Mouse (Mus musculus) neutrophil, adult 5-6 weeks (primary cell): ENCODE measurements at regions not wholly inside any gene's neighbourhood (a gene's known extent, or its start where the extent isn't known, plus 50 kb on each side); places are given as distances from the start of the nearest gene placed in this dataset.
A peak's percentile ranks its signal among the peaks of the same experiment; 100 is the strongest.

ENCODE experiments used
- ATAC-seq: fragments of 151-379, 151-347 bp; 2 replicates; pipeline ENCODE4 v1.8.0; 2017; ENCODE audit warnings: mild to moderate bottlenecking, moderate TSS enrichment; ENCODE audit not compliant: insufficient number of reproducible peaks, poor library complexity, low FRiP score, severe bottlenecking; ENCODE audit errors: extremely low read depth

DNA sequence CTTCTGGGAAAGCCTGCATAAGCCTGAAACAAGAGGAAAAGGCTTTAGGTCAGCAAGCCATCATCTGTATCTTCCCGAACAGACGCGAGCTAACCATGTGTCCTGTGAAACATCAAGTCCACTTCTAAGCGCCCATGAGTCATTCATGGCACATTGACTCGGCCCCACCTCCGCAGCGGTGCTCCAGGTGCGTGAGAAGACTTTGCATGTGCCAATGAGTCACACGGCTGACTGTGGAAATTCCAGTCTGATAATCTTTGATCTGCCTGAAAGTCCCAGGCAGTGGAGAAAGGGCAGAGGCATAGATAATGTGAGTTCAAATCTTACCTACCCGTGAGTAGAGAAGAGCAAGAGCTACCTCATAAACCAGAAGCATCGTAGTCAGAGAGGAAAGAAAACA lies 137.8 kb downstream of the Pfkfb3 start:
- ATAC-seq, result no peak

DNA sequence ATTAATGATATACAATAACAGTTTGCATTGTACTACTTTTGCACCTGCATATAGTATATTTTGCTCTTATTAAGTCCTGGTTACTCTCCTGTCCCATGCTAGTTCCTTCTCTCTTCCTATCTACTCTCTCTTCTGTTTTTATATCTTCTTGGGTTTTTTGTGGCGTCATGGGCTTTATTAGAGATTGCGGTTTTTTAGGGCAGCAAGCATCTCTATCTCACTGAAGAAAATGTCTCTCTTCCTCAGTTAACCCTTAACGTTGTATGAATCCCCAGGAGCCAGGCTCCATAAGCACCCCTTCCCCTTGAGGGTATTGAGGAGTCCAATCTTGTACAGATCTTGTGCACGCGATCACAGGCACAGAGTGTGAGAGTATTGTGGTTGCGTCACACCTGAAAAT lies 141.4 kb downstream of the Pfkfb3 start:
- no peak for ATAC-seq

DNA sequence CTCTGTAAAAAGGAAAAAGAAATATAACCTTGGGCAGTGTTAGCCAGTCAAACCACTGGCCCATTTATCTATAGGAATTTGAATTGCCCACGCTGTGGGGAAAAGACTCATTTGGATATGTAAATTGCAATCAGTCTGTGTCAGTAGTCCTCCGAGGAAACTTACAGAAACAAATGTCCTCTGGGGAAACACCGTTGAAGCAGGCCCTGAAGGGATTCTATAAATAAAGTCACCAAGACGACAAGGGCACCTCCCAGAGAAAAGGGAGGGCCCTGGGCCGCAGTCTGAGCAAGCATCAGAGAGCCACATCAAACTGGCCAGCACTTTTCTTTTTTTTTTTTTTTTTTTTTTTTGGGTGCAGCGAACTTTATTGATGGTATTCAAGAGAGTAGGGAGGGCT lies 145.4 kb downstream of the Pfkfb3 start:
- ATAC-seq, result peak; percentile 61; the same call in 1 of the 2 replicates

DNA sequence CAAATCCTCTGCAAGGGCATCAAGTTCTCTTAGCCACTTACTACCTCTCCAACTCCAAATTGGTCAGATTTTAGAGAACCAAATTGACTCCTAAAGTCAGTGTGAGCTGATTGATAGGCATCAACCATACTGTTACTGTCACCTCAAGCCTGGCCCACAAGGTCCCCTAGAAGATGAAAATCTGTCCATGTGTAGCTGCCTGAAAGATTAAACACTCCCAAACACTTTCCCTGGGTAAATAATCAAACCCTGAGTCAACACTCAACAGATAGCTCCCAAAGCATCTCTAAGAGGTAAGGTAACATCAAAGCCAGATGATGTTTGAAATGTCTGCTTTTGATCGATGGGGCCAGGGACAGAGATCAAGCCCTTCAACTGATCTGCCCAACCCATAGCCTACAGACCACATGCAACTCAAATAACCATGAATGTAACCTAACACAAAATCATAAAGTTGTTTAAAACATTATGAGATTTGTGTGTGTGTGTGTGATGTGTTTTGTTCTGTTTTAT lies 147.7 kb downstream of the Pfkfb3 start:
- no peak for ATAC-seq

DNA sequence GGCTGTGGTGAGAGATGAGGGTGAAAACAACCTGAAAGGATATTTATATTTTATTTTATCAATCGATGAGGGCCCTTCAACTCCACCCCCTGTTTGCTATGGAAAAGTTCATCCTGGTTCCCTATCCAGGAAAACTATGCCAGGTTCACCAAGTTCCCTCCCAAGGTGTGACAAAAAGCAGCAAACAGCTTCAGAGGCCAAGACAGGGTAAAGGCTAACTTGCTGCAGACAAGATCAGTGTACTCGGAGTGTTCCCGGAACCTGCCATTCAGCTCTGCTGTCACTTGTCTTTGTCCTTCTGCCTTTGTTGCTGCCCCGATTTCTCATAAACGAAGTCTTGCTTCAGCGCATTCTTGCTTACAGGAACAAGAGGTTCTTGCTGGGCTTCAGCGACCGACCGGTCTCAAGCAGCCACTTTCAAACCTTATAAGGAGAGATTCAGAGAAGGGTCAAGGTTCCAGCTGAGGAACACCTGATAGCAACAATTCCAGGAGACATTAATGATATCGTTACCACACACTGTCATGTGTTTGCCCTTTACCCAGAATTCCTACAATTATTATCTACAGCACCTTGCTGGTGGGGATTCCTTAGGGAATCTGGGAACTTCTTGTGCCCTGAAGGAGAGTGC lies 151.5 kb downstream of the Pfkfb3 start:
- ATAC-seq, result no peak

DNA sequence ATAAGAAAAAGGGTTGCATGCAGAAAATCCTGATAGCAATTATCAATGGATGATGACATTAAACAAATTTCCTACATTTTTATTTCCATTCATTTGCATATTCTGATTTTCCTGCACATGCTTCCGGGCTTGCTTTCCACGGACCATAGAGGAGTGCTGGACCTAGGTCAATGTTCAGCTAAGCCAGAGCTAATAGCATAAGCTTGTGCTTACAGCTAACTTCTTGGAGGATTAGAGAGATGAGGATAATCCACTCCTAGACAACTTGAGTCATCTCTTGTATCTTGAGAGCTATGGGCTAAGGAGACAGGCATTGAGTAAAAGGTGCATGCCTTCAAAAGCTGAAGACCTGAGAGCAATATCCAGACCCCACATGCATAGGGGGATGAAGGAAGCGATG lies 154.5 kb downstream of the Pfkfb3 start:
- no peak for ATAC-seq

DNA sequence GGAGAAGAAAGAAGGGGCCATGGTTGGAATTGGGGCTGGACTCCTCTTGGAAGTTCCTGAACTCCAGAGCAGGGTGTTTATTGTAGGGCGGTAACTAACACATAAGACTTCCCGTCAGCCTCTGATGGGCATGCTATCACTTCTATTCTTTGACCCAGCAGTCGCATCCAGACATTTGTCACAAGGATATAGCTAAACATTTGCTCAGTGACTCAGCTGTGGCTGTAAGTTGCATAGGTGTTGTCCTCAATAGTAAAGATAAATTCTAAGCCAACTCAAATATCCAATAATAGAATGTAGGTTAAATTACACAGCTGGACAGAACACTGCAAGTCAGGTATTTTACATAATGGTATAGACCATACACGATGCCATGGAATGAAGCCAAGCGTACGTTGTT lies 154.9 kb downstream of the Pfkfb3 start:
- ATAC-seq, result no peak

DNA sequence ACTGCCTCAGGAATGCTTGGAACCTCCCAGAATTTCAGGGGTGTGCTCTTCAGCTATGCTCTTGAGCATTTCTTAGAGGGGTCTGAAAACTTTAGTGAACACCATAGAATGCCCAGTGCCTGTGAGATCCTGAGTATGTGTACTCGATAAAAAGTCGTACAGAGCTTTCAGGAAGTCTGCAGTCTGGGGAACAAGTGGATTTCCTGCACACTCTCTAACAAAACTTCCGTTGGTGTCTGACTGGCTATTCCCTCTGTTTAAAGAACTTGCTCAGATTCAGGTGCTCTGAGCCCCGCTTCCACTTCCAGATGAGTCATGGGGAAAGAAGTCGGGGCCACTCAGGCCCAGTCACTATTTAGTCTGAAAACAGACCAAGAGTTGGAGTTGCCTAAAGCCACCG lies 155.5 kb downstream of the Pfkfb3 start:
- ATAC-seq, result no peak

DNA sequence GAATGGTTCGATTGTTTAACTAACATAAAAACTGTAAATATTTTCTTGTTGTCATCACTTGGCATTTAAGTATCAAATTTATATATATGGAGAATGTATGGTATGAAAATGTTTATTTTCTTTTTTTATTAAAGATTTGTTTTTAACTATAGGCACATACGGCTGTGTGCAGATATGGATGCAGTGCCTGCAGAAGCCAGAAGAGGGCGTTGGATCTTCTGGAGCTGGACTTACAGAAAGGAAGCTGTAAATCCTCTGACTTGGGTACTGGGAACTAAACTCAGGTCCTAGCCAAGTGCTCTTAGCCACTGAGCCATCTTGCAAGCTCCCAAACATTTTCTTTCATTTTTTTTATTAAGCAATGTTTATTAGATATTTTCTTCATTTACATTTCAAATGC lies 157.0 kb downstream of the Pfkfb3 start:
- no peak for ATAC-seq

DNA sequence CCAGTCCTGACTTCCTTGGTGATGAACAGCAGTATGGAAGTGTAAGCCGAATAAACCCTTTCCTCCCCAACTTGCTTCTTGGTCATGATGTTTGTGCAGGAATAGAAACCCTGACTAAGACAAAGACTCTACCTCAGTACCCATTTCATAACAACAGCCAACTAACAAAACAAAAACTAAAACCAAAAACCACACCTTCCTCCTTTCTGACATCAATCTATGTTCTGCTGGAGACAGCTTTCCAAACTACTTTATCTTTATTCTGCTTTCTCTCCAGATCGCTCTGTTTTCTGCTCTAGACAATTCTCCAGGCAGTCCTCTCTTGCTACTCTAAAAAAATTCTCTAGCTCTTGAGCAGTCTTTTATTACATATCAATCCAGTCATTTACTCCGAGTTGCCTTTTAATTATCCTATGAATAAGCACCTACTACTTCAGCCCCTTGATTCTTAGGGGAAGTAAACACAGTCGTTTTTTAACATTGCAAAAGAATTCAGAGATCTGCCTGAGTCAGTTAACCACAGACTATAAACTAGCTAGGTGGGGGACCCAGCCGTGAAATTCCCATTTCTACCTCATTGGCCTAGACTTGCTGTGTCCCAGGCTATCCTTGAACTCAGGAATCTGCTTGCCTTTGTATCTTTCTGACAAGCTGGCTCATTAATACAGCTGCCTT lies 159.1 kb downstream of the Pfkfb3 start:
- peak; percentile 59 for ATAC-seq

DNA sequence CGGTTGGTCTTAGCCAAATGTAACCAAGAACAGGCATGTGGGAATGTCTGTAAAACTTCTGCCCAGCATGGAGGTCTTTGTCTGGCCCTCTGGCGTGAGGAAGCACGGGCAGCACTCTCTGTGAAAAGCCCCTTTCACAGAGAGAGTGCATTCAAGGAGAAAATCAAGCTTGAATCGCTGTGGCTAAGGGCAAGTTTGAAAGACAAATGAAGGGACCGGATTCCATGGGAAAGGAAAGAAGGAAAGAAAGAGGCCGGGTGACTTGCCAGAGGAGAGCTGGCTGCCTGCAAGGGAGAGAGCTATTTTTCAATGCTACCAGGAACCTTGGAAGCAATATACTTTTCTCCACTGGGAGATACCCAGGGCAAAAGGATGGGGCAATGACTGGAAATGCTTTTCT lies 162.2 kb downstream of the Pfkfb3 start:
- no peak for ATAC-seq

DNA sequence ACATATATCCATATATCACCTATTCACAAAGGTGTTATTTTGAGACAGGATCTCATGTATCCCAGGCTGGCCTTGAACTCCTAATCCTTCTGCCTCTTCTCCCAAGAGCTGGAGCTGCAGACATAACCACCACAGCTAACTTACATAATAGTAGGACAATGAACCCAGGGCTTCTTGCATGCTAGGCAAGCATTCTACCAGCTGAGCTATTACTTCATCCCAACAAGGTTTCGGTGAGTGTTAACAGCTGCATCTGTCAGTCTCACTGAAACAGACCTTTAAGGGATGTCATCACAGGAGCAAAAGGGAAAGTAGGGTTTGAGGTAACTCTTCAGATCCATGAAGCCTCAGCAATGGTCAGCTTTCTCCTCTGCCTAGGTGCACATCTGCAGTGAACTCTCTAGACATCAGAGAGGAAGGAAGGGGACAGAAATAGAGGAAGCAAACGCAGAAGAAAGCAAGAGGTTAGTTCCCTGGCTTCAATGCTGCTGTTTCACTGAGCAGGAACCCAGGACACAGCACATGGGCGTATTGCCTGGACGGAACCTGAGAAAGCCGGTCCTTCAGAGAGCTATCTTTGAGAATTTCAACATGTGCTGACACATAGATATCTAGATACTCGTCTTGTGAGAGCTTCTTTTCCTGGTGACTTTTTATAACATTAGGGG lies 163.1 kb downstream of the Pfkfb3 start:
- ATAC-seq, result peak; percentile 77

DNA sequence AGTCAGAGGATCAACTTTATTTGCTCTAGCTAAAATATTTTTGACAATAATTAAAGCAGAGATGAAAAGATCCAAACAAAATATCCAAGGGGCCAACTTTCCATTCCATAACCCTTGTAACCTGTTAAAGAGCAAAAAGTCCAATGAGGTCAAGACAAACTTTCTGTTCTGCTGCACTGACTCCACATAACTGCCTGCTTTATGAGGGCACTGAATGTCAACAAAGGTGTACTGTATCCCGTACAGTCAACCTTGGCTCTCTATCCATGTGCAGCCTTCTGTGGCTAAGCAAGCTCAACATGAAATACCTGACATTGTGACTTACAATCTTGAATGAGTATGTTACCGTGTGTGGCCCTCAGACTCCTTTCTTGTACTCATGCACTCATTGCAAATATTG lies 166.3 kb downstream of the Pfkfb3 start:
- ATAC-seq, result no peak

DNA sequence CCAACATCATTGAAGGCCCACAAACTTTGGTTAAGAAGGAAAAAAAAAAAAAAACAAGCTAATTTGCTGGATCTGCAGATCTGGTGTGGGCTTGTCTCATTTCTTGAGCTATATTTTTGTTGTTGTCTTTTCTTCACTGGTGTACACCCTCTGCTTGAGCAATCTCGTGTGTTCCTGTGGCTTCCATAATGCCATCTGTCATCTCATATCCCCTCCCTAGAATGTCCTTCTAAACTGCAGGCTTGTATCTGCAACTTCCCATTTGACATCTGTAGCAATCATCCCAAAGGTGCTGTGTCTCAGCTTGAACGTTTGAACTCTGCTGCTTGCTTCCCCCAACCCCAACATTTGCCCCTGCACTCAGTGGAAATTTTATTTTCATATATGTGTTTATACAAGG lies 170.1 kb downstream of the Pfkfb3 start:
- 0 out of 2 replicates have a peak, but pooled peaks have one; percentile 26 for ATAC-seq

DNA sequence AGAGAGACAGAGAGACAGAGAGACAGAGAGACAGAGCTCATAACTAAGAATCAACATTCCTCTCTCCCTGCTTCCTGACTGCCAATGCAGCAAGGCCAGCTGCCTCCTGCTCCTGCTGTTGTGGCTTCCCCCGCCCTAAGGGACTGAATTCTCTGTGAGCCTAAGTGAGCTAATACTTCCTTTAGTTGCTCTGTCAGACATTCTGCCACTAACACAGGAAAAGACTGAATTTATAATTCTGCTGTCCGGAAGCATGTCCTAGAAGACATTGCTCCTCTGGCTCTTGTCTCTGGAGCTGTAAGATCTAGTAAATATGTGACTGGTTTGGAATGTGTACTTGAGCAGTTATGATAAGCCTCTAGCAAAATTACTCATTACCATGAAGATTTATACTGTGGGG lies 176.7 kb downstream of the Pfkfb3 start:
- no peak for ATAC-seq

DNA sequence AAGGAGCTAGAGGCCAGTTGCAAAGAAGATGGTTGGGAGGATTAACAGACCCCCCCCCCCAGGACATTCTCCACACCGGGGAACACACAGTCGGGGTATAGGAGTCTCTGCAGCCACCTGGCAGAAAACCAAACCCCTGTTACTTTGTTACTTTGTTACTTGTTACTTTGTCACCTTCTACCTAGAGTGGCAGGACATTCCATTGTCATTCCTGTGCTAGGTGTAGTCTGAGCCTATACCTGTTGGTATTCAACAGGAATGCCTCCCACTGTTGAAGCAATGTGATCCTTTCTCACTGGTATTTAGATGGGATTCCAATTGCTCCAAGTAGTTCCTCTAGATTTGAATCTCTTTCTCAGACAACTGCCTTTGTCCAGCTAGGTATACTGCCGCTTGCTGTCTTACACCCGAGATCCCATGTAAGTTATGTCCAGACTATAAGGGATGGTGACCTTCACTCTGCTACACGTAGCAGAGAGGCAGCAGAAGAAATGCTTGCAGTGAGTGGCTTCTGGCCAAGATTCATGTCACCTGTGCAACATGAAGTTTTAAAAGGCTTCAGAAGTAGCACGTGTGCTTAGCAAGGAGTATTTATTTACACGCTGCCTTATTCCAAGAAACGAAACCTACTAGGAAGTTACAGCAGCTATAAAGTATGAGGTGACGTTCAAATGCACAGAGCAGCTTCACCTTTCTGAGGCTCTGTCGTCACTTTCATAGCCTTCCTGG lies 178.0 kb downstream of the Pfkfb3 start:
- no peak for ATAC-seq

DNA sequence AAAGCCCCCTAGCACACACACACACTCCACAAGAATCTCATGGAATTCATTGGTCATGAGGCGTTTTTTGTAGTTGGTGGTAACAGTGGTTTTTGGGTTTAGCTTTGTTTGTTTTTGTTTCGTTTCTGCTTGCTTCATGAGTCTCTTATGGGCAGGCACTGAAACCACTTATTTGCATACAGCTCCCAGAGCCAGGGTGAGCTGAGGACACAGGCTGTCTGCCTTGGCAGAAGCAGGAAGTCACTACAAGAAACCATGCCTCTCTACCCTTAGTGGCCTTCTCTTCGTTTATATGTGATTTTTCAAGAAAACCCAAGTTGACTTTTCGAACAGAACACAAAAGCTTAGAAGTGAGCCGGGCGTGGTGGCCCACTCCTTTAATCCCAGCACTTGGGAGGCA lies 178.8 kb downstream of the Pfkfb3 start:
- peak; percentile 99 for ATAC-seq

DNA sequence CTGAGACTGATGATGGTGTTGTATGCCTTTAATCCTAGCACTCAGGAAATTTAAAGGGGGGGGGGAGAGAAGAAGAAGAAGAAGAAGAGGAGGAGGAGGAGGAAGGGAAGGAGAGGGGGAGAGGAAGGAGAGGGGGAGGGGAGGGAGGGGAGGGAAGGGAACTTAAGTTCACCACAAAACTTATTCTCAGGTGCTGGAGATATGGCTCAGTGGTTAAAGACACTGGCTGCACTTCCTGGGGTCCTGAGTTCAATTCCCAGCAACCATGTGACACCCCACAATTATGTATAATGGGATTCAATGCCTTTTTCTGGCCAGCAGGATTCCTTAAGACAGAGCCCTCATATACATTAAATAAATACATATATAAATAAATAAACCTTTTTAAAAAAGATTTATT lies 183.6 kb downstream of the Pfkfb3 start:
- ATAC-seq, result no peak

DNA sequence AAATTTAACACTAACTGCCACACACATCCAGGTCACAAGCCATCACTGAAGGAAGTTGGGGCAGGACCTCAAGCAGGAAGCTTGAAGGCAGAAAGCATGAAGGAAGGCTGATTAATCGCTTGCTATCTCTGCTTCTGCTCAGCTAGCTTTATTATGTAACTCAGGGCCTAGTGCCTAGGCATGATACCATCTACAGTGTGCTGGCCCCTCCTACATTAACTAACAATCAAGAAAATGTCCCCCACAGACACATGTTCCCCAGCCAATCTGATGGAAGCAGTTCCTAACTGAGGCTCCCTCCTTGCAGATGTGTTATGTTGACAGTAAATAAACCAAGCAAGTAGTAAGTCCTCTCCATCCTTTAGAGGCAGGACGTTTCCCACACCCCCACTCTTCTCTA lies 186.6 kb downstream of the Pfkfb3 start:
- ATAC-seq, result no peak

DNA sequence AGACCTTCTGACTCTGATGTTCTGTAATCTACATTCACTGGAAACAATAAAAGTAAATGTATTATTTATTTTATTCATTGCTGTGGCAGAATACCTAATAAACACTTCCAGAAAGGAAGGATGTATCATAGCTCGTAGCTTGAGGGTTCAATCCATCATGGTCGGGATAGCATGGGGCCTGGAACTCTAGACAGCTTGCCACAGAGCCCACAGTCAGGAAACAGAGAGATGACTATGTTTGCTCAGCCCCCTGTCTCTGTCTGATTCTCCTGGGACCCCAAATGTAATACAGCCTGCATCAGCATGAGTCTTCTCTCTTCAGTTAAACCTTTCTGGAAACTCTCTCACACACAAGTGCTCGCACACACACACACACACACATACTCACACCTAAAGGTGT lies 188.1 kb downstream of the Pfkfb3 start:
- no peak for ATAC-seq
